Mouse (Mus musculus): ENCODE measurements at regions not wholly inside any gene's neighbourhood (a gene's known extent, or its start where the extent isn't known, plus 50 kb on each side); places are given as distances from the start of the nearest gene placed in this dataset.

GRCm38 (mm10) chrX:11001180-11001579 lies 286.4 kb downstream of the Mid1ip1 start:
- TF ChIP-seq EP300 (IDR thresholded peaks at IDR 0.05; ENCODE audit: low read depth) (no peak), CTCF (IDR thresholded peaks at IDR 0.05; ENCODE audit: low read depth) (no peak)

Measured in liver, postnatal 0 days (tissue).